Comparison of ENCODE assay signal across 22 mouse cellular contexts in genomic region chr10:105165291-105165690, GRCm38 (mm10).
DNase-seq lines count a peak whose midpoint lies in the region; ATAC-seq lines count a peak whose summit lies in the region.
"Had no signal": no experiment of that assay in that cellular context is flagged by ENCODE, and none has a peak within 500 bp of the region (broad histone marks: within the 10 kb centered on the region; RNA-seq: fewer than 3 reads in every experiment).

No protein-coding gene starts in this region.

- 0 out of 2 replicates have a peak overlapping the region, but pooled peaks have one; percentile 6 for H3K27ac ChIP-seq in neural tube, embryonic 13.5 days (replicated peaks)
- H3K27ac ChIP-seq: embryonic facial prominence, embryonic 13.5 days; forebrain, embryonic 15.5 days; heart, embryonic 10.5 days; hindbrain, embryonic 10.5 days; hindbrain, embryonic 14.5 days; intestine, embryonic 15.5 days had no signal

- no peak overlapping the region for H3K4me2 ChIP-seq in neural tube, embryonic 13.5 days
- H3K4me2 ChIP-seq: embryonic facial prominence, embryonic 13.5 days; forebrain, embryonic 15.5 days; hindbrain, embryonic 14.5 days; intestine, embryonic 15.5 days had no signal

- WGBS in neural tube, embryonic 13.5 days, result 85% methylated on average over 5 of the region's 5 CpGs

- intact Hi-C loops in heart, postnatal 10 days (cut with DNase I), result no loop called here
- intact Hi-C loops in heart, postnatal 14 days (cut with DNase I), result no loop called here
- intact Hi-C loops in left cerebral cortex, postnatal 25 days (cut with DNase I), result no loop called here

- no peaks in the 10 kb centered on the region for H3K36me3 ChIP-seq in neural tube, embryonic 13.5 days
- H3K36me3 ChIP-seq: embryonic facial prominence, embryonic 13.5 days; forebrain, embryonic 15.5 days; heart, embryonic 10.5 days; hindbrain, embryonic 10.5 days; intestine, embryonic 15.5 days had no signal

- no peaks in the 10 kb centered on the region for H3K9me3 ChIP-seq in neural tube, embryonic 13.5 days
- H3K9me3 ChIP-seq: embryonic facial prominence, embryonic 13.5 days; forebrain, embryonic 15.5 days; heart, embryonic 10.5 days; hindbrain, embryonic 10.5 days; intestine, embryonic 15.5 days had no signal

- H3K4me1 ChIP-seq in neural tube, embryonic 13.5 days (replicated peaks), result no peaks in the 10 kb centered on the region
- H3K4me1 ChIP-seq: forebrain, embryonic 15.5 days; heart, embryonic 10.5 days; hindbrain, embryonic 10.5 days; intestine, embryonic 15.5 days had no signal

- no peak overlapping the region for H3K9ac ChIP-seq in neural tube, embryonic 13.5 days
- H3K9ac ChIP-seq: embryonic facial prominence, embryonic 13.5 days; forebrain, embryonic 15.5 days; hindbrain, embryonic 14.5 days; intestine, embryonic 15.5 days had no signal

- no peak overlapping the region for H3K4me3 ChIP-seq in neural tube, embryonic 13.5 days
- H3K4me3 ChIP-seq: embryonic facial prominence, embryonic 13.5 days; erythroblast, embryonic 14.5 days; forebrain, embryonic 15.5 days; heart, embryonic 10.5 days; hindbrain, embryonic 10.5 days; intestine, embryonic 15.5 days had no signal

- no peaks in the 10 kb centered on the region for H3K27me3 ChIP-seq in neural tube, embryonic 13.5 days
- H3K27me3 ChIP-seq: embryonic facial prominence, embryonic 13.5 days; forebrain, embryonic 15.5 days; intestine, embryonic 15.5 days; Patski had no signal

- DNase-seq in neural tube, embryonic 10.5 days (ENCODE audit: extremely low spot score, low spot score), result no peak
- peak; percentile 3 for DNase-seq in adipocyte (ENCODE audit: low spot score)
- DNase-seq in fibroblast of lung, adult 2 months (ENCODE audit: low read depth), result peak; percentile 36
- no peak for DNase-seq in heart, postnatal 10 days
- no peak for DNase-seq in heart, postnatal 14 days
- no peak for DNase-seq in left cerebral cortex, postnatal 25 days (ENCODE audit: low spot score in 2 of 2)
- DNase-seq: adrenal gland, adult 8-10 months; adrenal gland, postnatal 36 days; cerebellum, adult 11 months; cerebellum, adult 8-10 months; cerebellum, postnatal 14 days; gastrocnemius, postnatal 10 days; heart, adult 18-20 months had no signal

- no peak for ATAC-seq in neural tube, embryonic 13.5 days (ENCODE audit: low read depth)
- ATAC-seq: forebrain, embryonic 15.5 days; intestine, embryonic 15.5 days; Patski had no signal

Comparison
In these comparisons a context has a peak if more than half of its experiments do, and no peak if none do; other contexts are left out.
1. DNase-seq: peak in adipocyte (single experiment) and fibroblast of lung, adult 2 months (single experiment); none in neural tube, embryonic 10.5 days (single experiment), heart, postnatal 10 days (0 of 2), heart, postnatal 14 days (0 of 2) and left cerebral cortex, postnatal 25 days (0 of 2).